Mouse (Mus musculus) forebrain, embryonic 16.5 days (tissue): ENCODE results near the gene Defb43. TPM values are rescaled to one million over a fixed set of nuclear protein-coding genes. Genes with fewer than 3 reads are reported as not detected.
A peak's percentile ranks its signal among the peaks of the same experiment; 100 is the strongest.

Experiments
- ATAC-seq: fragments of 200-750 bp; cut with Nextera tagmentation; 2 replicates; pipeline ENCODE4 v1.8.0; 2017; ENCODE audit warnings: mild to moderate bottlenecking, moderate library complexity
- H3K27ac ChIP-seq: fragments of 300-500 bp; sonication (generic); 2 replicates; pipeline ENCODE4 v1.5.1; 2014; ENCODE audit warnings: low read length, control low read depth
- H3K27me3 ChIP-seq: fragments of 300-500 bp; sonication (generic); replicated peaks from 2 replicates; pipeline ENCODE4 v1.6.1; 2014; ENCODE audit warnings: low read length; ENCODE audit not compliant: control insufficient read depth, insufficient read depth
- H3K36me3 ChIP-seq: fragments of 300-500 bp; sonication (generic); 2 replicates; pipeline ENCODE4 v1.6.1; 2014; ENCODE audit not compliant: control insufficient read depth, insufficient read depth
- H3K4me1 ChIP-seq: fragments of 300-500 bp; sonication (generic); replicated peaks from 2 replicates; pipeline ENCODE4 v1.6.1; 2014; ENCODE audit warnings: low read length; ENCODE audit not compliant: control insufficient read depth, insufficient read depth
- H3K4me2 ChIP-seq: fragments of 300-500 bp; sonication (generic); 2 replicates; pipeline ENCODE4 v1.6.1; 2014; ENCODE audit warnings: mild to moderate bottlenecking, low read length, control low read depth
- H3K4me3 ChIP-seq: fragments of 300-500 bp; sonication (generic); replicated peaks from 2 replicates; pipeline ENCODE4 v1.5.1; 2014; ENCODE audit warnings: mild to moderate bottlenecking, low read length, control low read depth
- H3K9ac ChIP-seq: fragments of 300-500 bp; sonication (generic); replicated peaks from 2 replicates; pipeline ENCODE4 v1.6.1; 2014; ENCODE audit warnings: low read depth, low read length, control low read depth
- H3K9me3 ChIP-seq: fragments of 300-500 bp; sonication (generic); 2 replicates; pipeline ENCODE4 v1.6.1; 2016; ENCODE audit warnings: low read length; ENCODE audit not compliant: control insufficient read depth
- WGBS: fragments of 180-500 bp; shearing (Covaris S2); extraction: QIAGEN DNeasy Blood & Tissue Kit; methylation state at CpG from one replicate; pipeline ENCODE4 v1.1.7; 2014; 5-methylcytosine and 5-hydroxymethylcytosine counted together
- polyA plus RNA-seq: library from polyadenylated mRNA; unstranded; fragments of >200 nt; fragmentation: Nextera tagmentation; extraction: Ambion mirVana; gene quantifications from 2 replicates; pipeline ENCODE4 v1.2.1, GENCODE M21; 2015

Defb43 gene
- polyA plus RNA-seq, 1 experiment from 2014 or later: not detected

GRCm38 (mm10) chr14:63054729-63055128 lies 43.2 kb downstream of the Defb43 start:
- peak; percentile 87 for ATAC-seq
- no peaks in the 10 kb centered on the region for H3K36me3 ChIP-seq
- peaks cover 8% of the 10 kb centered on the region; the same call in 1 of the 2 replicates for H3K4me1 ChIP-seq
- no peaks in the 10 kb centered on the region for H3K27me3 ChIP-seq
- H3K4me3 ChIP-seq: no peak overlapping the region
- H3K4me2 ChIP-seq: no peak overlapping the region
- H3K9ac ChIP-seq: no peak overlapping the region
- whole genome bisulfite sequencing: 18% methylated on average over 6 of the region's 6 CpGs
- H3K9me3 ChIP-seq: no peaks in the 10 kb centered on the region
- H3K27ac ChIP-seq: no peak overlapping the region

GRCm38 (mm10) chr14:63060361-63060760 lies 48.8 kb downstream of the Defb43 start:
- 71% methylated on average over 10 of the region's 10 CpGs for WGBS
- Histone ChIP-seq H3K36me3 (no peaks in the 10 kb centered on the region), H3K4me1 (no peaks in the 10 kb centered on the region), H3K4me3 (no peak overlapping the region), H3K9me3 (no peaks in the 10 kb centered on the region; the same call in 1 of the 2 replicates), H3K4me2 (no peak overlapping the region), H3K27ac (no peak overlapping the region), H3K9ac (no peak overlapping the region), H3K27me3 (no peaks in the 10 kb centered on the region)
- ATAC-seq: no peak

- no peaks in the 10 kb centered on the region for H3K36me3 ChIP-seq
- WGBS: 95% methylated on average over 2 of the region's 2 CpGs
- no peaks in the 10 kb centered on the region for H3K27me3 ChIP-seq
Observed at GRCm38 (mm10) chr14:63062184-63062583, 50.6 kb downstream of the Defb43 start.

GRCm38 (mm10) chr14:63065391-63065790 lies 53.8 kb downstream of the Defb43 start:
- Histone ChIP-seq H3K9ac (no peak overlapping the region), H3K36me3 (no peaks in the 10 kb centered on the region), H3K4me2 (no peak overlapping the region), H3K27ac (no peak overlapping the region), H3K27me3 (no peaks in the 10 kb centered on the region), H3K9me3 (no peaks in the 10 kb centered on the region; the same call in 1 of the 2 replicates), H3K4me3 (no peak overlapping the region), H3K4me1 (peaks cover 4% of the 10 kb centered on the region)
- ATAC-seq: no peak
- 81% methylated on average over 5 of the region's 5 CpGs for WGBS

More at GRCm38 (mm10) chr14:63062184-63062583, 50.6 kb downstream of the Defb43 start:
- H3K4me3 ChIP-seq: no peak overlapping the region
- H3K4me2 ChIP-seq: no peak overlapping the region
- H3K4me1 ChIP-seq: peaks cover 4% of the 10 kb centered on the region
- ATAC-seq: no peak
- no peaks in the 10 kb centered on the region; the same call in 1 of the 2 replicates for H3K9me3 ChIP-seq
- H3K9ac ChIP-seq: no peak overlapping the region
- no peak overlapping the region for H3K27ac ChIP-seq

GRCm38 (mm10) chr14:63066630-63067310 lies 55.2 kb downstream of the Defb43 start:
- H3K9ac ChIP-seq: 0 out of 2 replicates have a peak overlapping the region, but pooled peaks have one; percentile 40
- no peaks in the 10 kb centered on the region; the same call in 1 of the 2 replicates for H3K9me3 ChIP-seq
- 0 out of 2 replicates have a peak overlapping the region, but pooled peaks have one; percentile 10 for H3K4me3 ChIP-seq
- peak; percentile 55; the same call in 1 of the 2 replicates for ATAC-seq
- 29% methylated on average over 16 of the region's 16 CpGs for WGBS
- peak overlapping the region; percentile 45 for H3K4me2 ChIP-seq
- no peaks in the 10 kb centered on the region for H3K36me3 ChIP-seq
- no peak overlapping the region for H3K27ac ChIP-seq
- no peaks in the 10 kb centered on the region for H3K27me3 ChIP-seq
- peaks cover 4% of the 10 kb centered on the region for H3K4me1 ChIP-seq

Other genes with a start within 250 kb of the Defb43 start
- 8.9 and 11.0 TPM in 2 replicates for gene Wdfy2, start 174.1 kb upstream of the Defb43 start, polyA plus RNA-seq
- gene Defb48, start 27.3 kb upstream of the Defb43 start, polyA plus RNA-seq: not detected in 2 replicates
- not detected in 2 replicates for gene Defb47, start 13.7 kb upstream of the Defb43 start, polyA plus RNA-seq
- gene Defb42, start 35.2 kb downstream of the Defb43 start, polyA plus RNA-seq: 0.28 and 0.34 TPM in 2 replicates
- not detected in 2 replicates for gene Defb30, start 38.2 kb downstream of the Defb43 start, polyA plus RNA-seq